Mouse (Mus musculus) heart, embryonic 15.5 days (tissue): ENCODE results near the gene Gm20737. TPM values are rescaled to one million over a fixed set of nuclear protein-coding genes. Genes with fewer than 3 reads are reported as not detected.
"Not testable (repeated sequence)": the region's sequence is repeated elsewhere in the genome, so short reads cannot be mapped to it uniquely, and the experiment has no call there.

ENCODE experiments used
- ATAC-seq: fragments of 200-750 bp; cut with Nextera tagmentation; replicated peaks from 2 replicates; pipeline ENCODE4 v1.8.0; 2017; ENCODE audit warnings: low read depth, moderate TSS enrichment; ENCODE audit not compliant: insufficient number of reproducible peaks, insufficient read depth, low FRiP score
- H3K27ac ChIP-seq: fragments of 300-500 bp; sonication (generic); 2 replicates; pipeline ENCODE4 v1.5.1; 2015; ENCODE audit warnings: mild to moderate bottlenecking, inconsistent platforms
- H3K27me3 ChIP-seq: fragments of 300-500 bp; sonication (generic); 2 replicates; pipeline ENCODE4 v1.6.1; 2015; ENCODE audit warnings: inconsistent platforms
- H3K36me3 ChIP-seq: fragments of 300-500 bp; sonication (generic); 2 replicates; pipeline ENCODE4 v1.6.1; 2015; ENCODE audit warnings: mild to moderate bottlenecking, inconsistent platforms
- H3K4me1 ChIP-seq: fragments of 300-500 bp; sonication (generic); replicated peaks from 2 replicates; pipeline ENCODE4 v1.6.1; 2015; ENCODE audit warnings: inconsistent platforms
- H3K4me2 ChIP-seq: fragments of 300-500 bp; sonication (generic); 2 replicates; pipeline ENCODE4 v1.6.1; 2015; ENCODE audit warnings: inconsistent platforms, mild to moderate bottlenecking, moderate library complexity
- H3K4me3 ChIP-seq: fragments of 300-500 bp; sonication (generic); 2 replicates; pipeline ENCODE4 v1.5.1; 2015; ENCODE audit warnings: mild to moderate bottlenecking, inconsistent platforms
- H3K9ac ChIP-seq: fragments of 300-500 bp; sonication (generic); 2 replicates; pipeline ENCODE4 v1.6.1; 2015; ENCODE audit warnings: mild to moderate bottlenecking, inconsistent platforms
- H3K9me3 ChIP-seq: fragments of 300-500 bp; sonication (generic); replicated peaks from 2 replicates; pipeline ENCODE4 v1.6.1; 2016; ENCODE audit warnings: inconsistent platforms
- WGBS: fragments of 180-500 bp; shearing (Covaris S2); methylation state at CpG from one replicate; pipeline ENCODE4 v1.1.7; 2015; ENCODE audit warnings: mixed read lengths; 5-methylcytosine and 5-hydroxymethylcytosine counted together
- polyA plus RNA-seq: library from polyadenylated mRNA; unstranded; fragments of >200 nt; fragmentation: Nextera tagmentation; extraction: Ambion mirVana; gene quantifications from 2 replicates; pipeline ENCODE4 v1.2.1, GENCODE M21; 2015

Gm20737 gene
- not detected in 2 replicates for polyA plus RNA-seq

DNA sequence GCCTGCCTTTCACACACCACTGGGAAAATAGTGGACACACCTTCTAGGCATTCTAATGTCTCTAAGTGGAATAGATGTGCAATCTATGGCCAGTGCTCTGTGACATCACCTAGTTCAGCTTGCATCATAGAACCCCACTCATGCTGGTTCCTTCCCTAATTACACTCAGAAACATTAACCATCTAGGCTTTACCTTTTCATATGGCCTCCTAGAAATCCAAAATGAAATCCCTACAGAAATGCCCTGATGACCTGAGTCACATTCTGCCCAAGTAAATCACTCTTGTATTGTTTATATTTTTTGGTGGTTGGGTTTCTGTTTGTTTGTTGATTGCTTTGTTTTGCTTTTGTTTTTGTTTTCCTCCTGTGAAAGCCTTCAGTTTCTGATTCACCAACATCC lies at the start of gene Gm20737:
Gene Gm20737 (minus strand): TSS at position 101 of the 400 bp plus-strand sequence.
- H3K4me2 ChIP-seq: not testable (repeated sequence)

DNA sequence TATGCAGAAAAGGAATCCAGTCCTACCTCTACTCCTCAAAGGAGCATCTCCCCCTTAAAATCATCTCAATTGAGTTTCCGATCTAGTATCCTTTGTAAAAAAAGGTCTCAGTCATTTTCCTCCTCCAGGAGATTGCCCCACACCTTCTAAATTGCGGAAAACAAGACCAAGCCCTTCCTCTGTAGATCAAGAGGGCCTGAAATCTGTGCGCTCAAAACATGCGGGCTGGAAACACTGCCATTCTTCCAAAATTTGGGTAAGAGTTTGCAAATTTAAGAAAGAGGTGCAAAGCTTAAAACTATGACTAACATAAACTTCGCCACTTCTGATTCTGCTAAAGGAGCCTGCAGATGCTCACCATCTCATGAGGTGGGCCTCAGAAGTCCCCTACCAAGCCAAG lies 17.3 kb upstream of the Gm20737 start, which contains the start of gene Gm21775:
Gene Gm21775 (plus strand): TSS at position 301 of the 400 bp plus-strand sequence.
- not testable (repeated sequence) for H3K36me3 ChIP-seq, H3K27me3 ChIP-seq, H3K4me1 ChIP-seq, H3K4me2 ChIP-seq, H3K4me3 ChIP-seq, H3K9me3 ChIP-seq, H3K27ac ChIP-seq, ATAC-seq, H3K9ac ChIP-seq
- 62% methylated on average over 5 of the region's 5 CpGs for WGBS

More for the DNA sequence above, at the start of gene Gm20737:
- not testable (repeated sequence) for H3K4me1 ChIP-seq, H3K4me3 ChIP-seq, H3K9ac ChIP-seq, ATAC-seq, H3K27ac ChIP-seq, H3K36me3 ChIP-seq, H3K27me3 ChIP-seq, H3K9me3 ChIP-seq

Other genes with a start within 250 kb of the Gm20737 start
- gene Gm20834, start 211.5 kb downstream of the Gm20737 start, polyA plus RNA-seq: not detected in 2 replicates
- not detected in 2 replicates for gene Gm28510, start 123.3 kb downstream of the Gm20737 start, polyA plus RNA-seq
- gene Gm21775, start 17.4 kb upstream of the Gm20737 start, polyA plus RNA-seq: not detected in 2 replicates
- not detected in 2 replicates for gene Gm21900, start 80.3 kb upstream of the Gm20737 start, polyA plus RNA-seq
- gene Gm20777, start 216.4 kb upstream of the Gm20737 start, polyA plus RNA-seq: not detected in 2 replicates